Mouse (Mus musculus): ENCODE data around the gene Rnd3. TPM values are rescaled to one million over a fixed set of nuclear protein-coding genes. Genes with fewer than 3 reads are reported as not detected.

Gene Rnd3
- total and polyA plus RNA-seq, 3 experiments: 0.22 TPM; not detected in 2

DNA sequence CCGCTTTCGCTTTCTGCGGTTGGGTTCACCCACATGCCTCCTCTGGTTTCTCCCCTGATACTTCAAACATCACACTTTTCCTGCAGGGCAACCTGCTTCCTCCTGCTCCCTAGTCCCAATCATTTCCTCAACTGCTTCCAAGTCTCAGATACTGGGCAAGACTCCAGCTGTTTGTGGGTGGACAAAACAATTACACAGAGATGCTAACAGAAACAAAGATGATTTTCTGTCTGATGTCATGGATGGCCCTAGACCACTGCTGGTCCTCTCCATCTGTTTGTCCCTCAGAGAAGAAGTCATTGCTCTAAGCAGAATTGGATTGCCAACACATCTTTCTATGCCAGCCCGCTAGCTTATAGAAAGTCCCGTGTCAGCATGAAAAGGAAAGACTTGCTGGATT lies 26.4 kb upstream of the Rnd3 start:
- ATAC-seq (ENCODE audit: extremely low read depth, insufficient number of reproducible peaks, low FRiP score, poor library complexity, severe bottlenecking) (no peak), DNase-seq (ENCODE audit: low spot score) (no peak)
- H3K36me3 ChIP-seq (replicated peaks): no peaks in the 10 kb centered on the region
- H3K9me3 ChIP-seq (replicated peaks): peaks cover 2% of the 10 kb centered on the region; the same call in 1 of the 2 replicates
- no peak overlapping the region for H3K4me3 ChIP-seq (ENCODE audit: low read depth, low read length)
- no peaks in the 10 kb centered on the region for H3K27me3 ChIP-seq (ENCODE audit: insufficient read depth, low read length)
- no peaks in the 10 kb centered on the region for H3K4me1 ChIP-seq (ENCODE audit: insufficient read depth, low read depth, low read length)
- TF ChIP-seq GATA2 (IDR thresholded peaks at IDR 0.05; ENCODE audit: borderline replicate concordance, low read depth, low read length): no peak
- TF ChIP-seq CTCF (IDR thresholded peaks at IDR 0.05; ENCODE audit: low read depth, low read length): no peak
- no peak for TF ChIP-seq POLR2AphosphoS5 (IDR thresholded peaks at IDR 0.05; ENCODE audit: insufficient replicate concordance, low read depth, low read length)
- no peak for TF ChIP-seq GATA1 (IDR thresholded peaks at IDR 0.05; ENCODE audit: borderline replicate concordance, low read length)
- no peak for TF ChIP-seq TAL1 (conservative IDR thresholded peaks at IDR 0.05; ENCODE audit: low read depth, low read length)

DNA sequence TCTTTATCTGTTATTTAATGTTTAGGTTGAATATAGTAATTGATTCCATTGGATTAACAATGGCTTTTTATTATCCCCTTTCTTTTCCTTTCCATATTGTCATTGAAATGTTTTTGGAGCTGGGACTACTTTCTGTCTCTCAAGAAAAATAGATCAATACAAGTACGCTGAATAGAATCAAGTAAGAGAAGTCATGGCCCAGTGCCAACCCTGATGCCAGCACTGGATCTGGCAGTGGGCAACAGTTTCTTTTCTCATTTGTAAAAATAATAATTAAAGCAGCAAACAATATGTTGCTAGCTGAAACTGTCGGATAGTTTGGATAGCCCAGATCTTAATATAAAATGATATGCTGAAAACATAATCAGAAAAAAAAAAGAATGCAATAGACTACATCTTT lies 12.2 kb upstream of the Rnd3 start:
- H3K36me3 ChIP-seq (replicated peaks): no peaks in the 10 kb centered on the region
- TF ChIP-seq POLR2AphosphoS5 (IDR thresholded peaks at IDR 0.05; ENCODE audit: insufficient replicate concordance, low read depth, low read length): no peak
- no peak for TF ChIP-seq TAL1 (conservative IDR thresholded peaks at IDR 0.05; ENCODE audit: low read depth, low read length)
- TF ChIP-seq GATA1 (IDR thresholded peaks at IDR 0.05; ENCODE audit: borderline replicate concordance, low read length): no peak
- TF ChIP-seq GATA2 (IDR thresholded peaks at IDR 0.05; ENCODE audit: borderline replicate concordance, low read depth, low read length): no peak
- no peak for TF ChIP-seq CTCF (IDR thresholded peaks at IDR 0.05; ENCODE audit: low read depth, low read length)
- no peaks in the 10 kb centered on the region for H3K4me1 ChIP-seq (ENCODE audit: insufficient read depth, low read depth, low read length)
- H3K27me3 ChIP-seq (ENCODE audit: insufficient read depth, low read length): no peaks in the 10 kb centered on the region
- no peak for ATAC-seq (ENCODE audit: extremely low read depth, insufficient number of reproducible peaks, low FRiP score, poor library complexity, severe bottlenecking)
- H3K4me3 ChIP-seq (ENCODE audit: low read depth, low read length): no peak overlapping the region
- no peaks in the 10 kb centered on the region for H3K9me3 ChIP-seq (replicated peaks)
- DNase-seq (ENCODE audit: low spot score): no peak

DNA sequence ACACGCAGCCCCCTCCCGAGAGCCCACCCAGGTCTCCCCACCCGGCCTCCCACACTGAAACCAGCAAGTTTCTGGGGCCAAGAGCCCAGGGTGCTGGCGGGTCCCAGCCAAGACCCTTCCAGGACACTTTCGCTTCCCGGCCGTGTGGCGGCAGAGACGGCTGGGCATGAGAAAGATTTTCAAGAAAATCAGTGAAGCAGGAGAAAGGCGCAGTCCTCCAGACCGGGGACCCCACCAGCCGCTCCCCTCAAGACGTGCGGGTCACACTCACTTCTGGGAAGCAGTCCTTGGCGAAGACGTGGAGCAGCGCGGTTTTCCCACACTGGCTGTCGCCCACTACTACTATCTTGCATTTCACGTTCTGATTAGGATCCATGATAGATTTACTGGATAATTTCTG lies 457 bp downstream of the Rnd3 start:
- H3K4me1 ChIP-seq (ENCODE audit: insufficient read depth, low read depth, low read length): no peaks in the 10 kb centered on the region
- no peaks in the 10 kb centered on the region for H3K36me3 ChIP-seq (replicated peaks)
- DNase-seq (ENCODE audit: low spot score) (no peak), ATAC-seq (ENCODE audit: extremely low read depth, insufficient number of reproducible peaks, low FRiP score, poor library complexity, severe bottlenecking) (no peak)
- TF ChIP-seq CTCF (IDR thresholded peaks at IDR 0.05; ENCODE audit: low read depth, low read length) (no peak), GATA1 (IDR thresholded peaks at IDR 0.05; ENCODE audit: borderline replicate concordance, low read length) (no peak), POLR2AphosphoS5 (IDR thresholded peaks at IDR 0.05; ENCODE audit: insufficient replicate concordance, low read depth, low read length) (no peak), TAL1 (conservative IDR thresholded peaks at IDR 0.05; ENCODE audit: low read depth, low read length) (no peak), GATA2 (IDR thresholded peaks at IDR 0.05; ENCODE audit: borderline replicate concordance, low read depth, low read length) (no peak)
- peaks cover 38% of the 10 kb centered on the region for H3K9me3 ChIP-seq (replicated peaks)
- no peak overlapping the region; the same call in 1 of the 2 replicates for H3K4me3 ChIP-seq (ENCODE audit: low read depth, low read length)
- no peaks in the 10 kb centered on the region for H3K27me3 ChIP-seq (ENCODE audit: insufficient read depth, low read length)

DNA sequence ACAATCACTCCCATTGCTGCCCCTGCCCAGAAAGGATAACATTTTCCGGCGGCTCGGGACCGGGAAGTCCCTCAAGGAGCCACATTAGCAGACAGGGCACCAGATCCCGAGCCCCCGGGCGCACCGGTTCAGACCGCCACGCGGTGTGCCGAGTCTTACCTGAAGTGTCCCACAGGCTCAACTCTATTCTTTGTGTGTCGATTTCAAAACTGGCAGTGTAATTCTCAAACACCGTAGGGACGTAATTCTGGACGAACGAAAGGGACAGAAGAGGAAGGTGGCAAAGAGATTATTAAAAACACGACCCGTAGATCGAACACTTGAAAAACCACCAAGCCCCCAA lies 875 bp downstream of the Rnd3 start:
- H3K36me3 ChIP-seq (replicated peaks): no peaks in the 10 kb centered on the region
- no peaks in the 10 kb centered on the region for H3K27me3 ChIP-seq (ENCODE audit: insufficient read depth, low read length)
- H3K9me3 ChIP-seq (replicated peaks): peaks cover 36% of the 10 kb centered on the region
- ATAC-seq (ENCODE audit: extremely low read depth, insufficient number of reproducible peaks, low FRiP score, poor library complexity, severe bottlenecking): no peak
- no peak overlapping the region; the same call in 1 of the 2 replicates for H3K4me3 ChIP-seq (ENCODE audit: low read depth, low read length)
- H3K4me1 ChIP-seq (ENCODE audit: insufficient read depth, low read depth, low read length): no peaks in the 10 kb centered on the region
- DNase-seq (ENCODE audit: low spot score): no peak
- no peak for TF ChIP-seq GATA2 (IDR thresholded peaks at IDR 0.05; ENCODE audit: borderline replicate concordance, low read depth, low read length)
- no peak for TF ChIP-seq TAL1 (conservative IDR thresholded peaks at IDR 0.05; ENCODE audit: low read depth, low read length)
- TF ChIP-seq CTCF (IDR thresholded peaks at IDR 0.05; ENCODE audit: low read depth, low read length): no peak
- TF ChIP-seq POLR2AphosphoS5 (IDR thresholded peaks at IDR 0.05; ENCODE audit: insufficient replicate concordance, low read depth, low read length): no peak
- TF ChIP-seq GATA1 (IDR thresholded peaks at IDR 0.05; ENCODE audit: borderline replicate concordance, low read length): no peak

DNA sequence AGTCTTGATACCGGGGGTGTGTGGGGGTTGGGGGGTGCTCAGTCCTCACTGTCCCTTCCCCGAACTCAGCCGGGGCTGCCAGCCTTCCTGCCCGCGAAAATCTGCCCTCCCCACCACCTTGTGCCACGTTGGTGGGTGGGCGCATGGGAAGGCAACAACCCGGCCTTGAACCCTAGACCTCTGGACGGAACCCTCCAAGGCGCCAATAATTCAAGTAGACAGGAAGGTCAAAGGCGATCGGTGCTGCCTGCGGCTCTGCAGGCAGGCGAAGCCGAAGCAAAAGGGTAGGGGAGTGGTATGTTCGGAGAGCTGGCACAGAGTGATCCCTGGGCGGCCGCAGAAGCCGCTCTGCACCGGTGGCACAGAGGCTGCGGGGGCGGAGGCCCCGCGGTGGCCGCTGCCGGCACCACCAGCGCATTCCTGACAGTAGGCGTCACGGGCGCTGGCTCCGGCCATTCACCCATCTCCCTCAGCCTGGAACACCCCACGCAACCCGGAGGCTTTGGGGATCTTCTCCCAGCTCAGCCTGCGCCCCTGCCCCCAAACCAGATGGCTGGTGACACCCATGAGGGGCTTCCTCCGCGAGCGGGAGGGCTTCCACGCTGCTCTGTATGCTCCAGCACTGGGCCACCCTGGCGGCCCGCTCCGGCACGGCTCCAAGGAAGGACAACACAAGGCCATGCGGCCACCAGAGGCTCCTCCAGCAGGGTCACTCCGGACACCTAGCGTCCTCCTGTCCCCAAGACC lies 1.4 kb downstream of the Rnd3 start:
- Histone ChIP-seq H3K4me1 (ENCODE audit: insufficient read depth, low read depth, low read length) (no peaks in the 10 kb centered on the region), H3K9me3 (replicated peaks) (peaks cover 36% of the 10 kb centered on the region), H3K4me3 (ENCODE audit: low read depth, low read length) (peak overlapping the region; percentile 4; the same call in 1 of the 2 replicates), H3K36me3 (replicated peaks) (no peaks in the 10 kb centered on the region), H3K27me3 (ENCODE audit: insufficient read depth, low read length) (no peaks in the 10 kb centered on the region)
- DNase-seq (ENCODE audit: low spot score): no peak
- no peak for ATAC-seq (ENCODE audit: extremely low read depth, insufficient number of reproducible peaks, low FRiP score, poor library complexity, severe bottlenecking)
- TF ChIP-seq CTCF (IDR thresholded peaks at IDR 0.05; ENCODE audit: low read depth, low read length) (no peak), POLR2AphosphoS5 (IDR thresholded peaks at IDR 0.05; ENCODE audit: insufficient replicate concordance, low read depth, low read length) (no peak), GATA2 (IDR thresholded peaks at IDR 0.05; ENCODE audit: borderline replicate concordance, low read depth, low read length) (no peak), TAL1 (conservative IDR thresholded peaks at IDR 0.05; ENCODE audit: low read depth, low read length) (no peak), GATA1 (IDR thresholded peaks at IDR 0.05; ENCODE audit: borderline replicate concordance, low read length) (no peak)

DNA sequence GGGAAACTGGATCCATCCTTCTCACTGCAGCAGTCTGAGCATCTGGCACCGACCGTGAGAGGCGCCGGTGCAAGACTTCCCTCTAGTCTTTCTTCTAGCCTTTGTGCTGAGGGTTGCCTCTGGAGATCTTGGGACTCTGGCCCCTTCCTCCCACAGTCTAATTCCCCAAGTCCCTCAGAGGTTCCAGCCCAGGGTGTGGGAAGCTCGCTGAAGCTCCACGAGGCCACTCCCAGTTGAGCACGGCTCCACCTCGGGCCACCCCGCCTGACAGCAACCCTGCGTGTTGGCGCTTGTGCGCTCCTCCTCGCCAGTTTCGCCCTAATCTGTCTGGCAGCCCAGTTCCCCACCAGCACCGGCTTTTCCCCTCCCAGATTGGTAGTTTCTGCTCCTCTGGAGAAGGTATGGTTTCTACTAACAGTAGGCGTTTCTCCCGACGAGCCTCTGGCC lies 2.0 kb downstream of the Rnd3 start:
- ATAC-seq (ENCODE audit: extremely low read depth, insufficient number of reproducible peaks, low FRiP score, poor library complexity, severe bottlenecking) (no peak), DNase-seq (ENCODE audit: low spot score) (no peak)
- Histone ChIP-seq H3K27me3 (ENCODE audit: insufficient read depth, low read length) (no peaks in the 10 kb centered on the region), H3K4me3 (ENCODE audit: low read depth, low read length) (no peak overlapping the region; the same call in 1 of the 2 replicates), H3K9me3 (replicated peaks) (peaks cover 36% of the 10 kb centered on the region), H3K36me3 (replicated peaks) (no peaks in the 10 kb centered on the region), H3K4me1 (ENCODE audit: insufficient read depth, low read depth, low read length) (no peaks in the 10 kb centered on the region)
- no peak for TF ChIP-seq POLR2AphosphoS5 (IDR thresholded peaks at IDR 0.05; ENCODE audit: insufficient replicate concordance, low read depth, low read length)
- no peak for TF ChIP-seq GATA1 (IDR thresholded peaks at IDR 0.05; ENCODE audit: borderline replicate concordance, low read length)
- no peak for TF ChIP-seq TAL1 (conservative IDR thresholded peaks at IDR 0.05; ENCODE audit: low read depth, low read length)
- TF ChIP-seq CTCF (IDR thresholded peaks at IDR 0.05; ENCODE audit: low read depth, low read length): no peak
- TF ChIP-seq GATA2 (IDR thresholded peaks at IDR 0.05; ENCODE audit: borderline replicate concordance, low read depth, low read length): no peak
